Mouse (Mus musculus) olfactory bulb, adult 2 months (tissue): ENCODE data around the gene Clec16a. TPM values are rescaled to one million over a fixed set of nuclear protein-coding genes. Genes with fewer than 3 reads are reported as not detected.
A peak's percentile ranks its signal among the peaks of the same experiment; 100 is the strongest.

Experiments used
- H3K27ac ChIP-seq: fragments of 200-500 bp; 2 replicates; pipeline ENCODE4 v1.5.1; 2012; ENCODE audit warnings: low read depth, low read length; ENCODE audit not compliant: insufficient read depth
- H3K4me1 ChIP-seq: fragments of 200-500 bp; 2 replicates; pipeline ENCODE4 v1.6.1; 2012; ENCODE audit warnings: low read length; ENCODE audit not compliant: control insufficient read depth, insufficient read depth
- H3K4me3 ChIP-seq: fragments of 200-500 bp; 2 replicates; pipeline ENCODE4 v1.5.1; 2012; ENCODE audit warnings: mild to moderate bottlenecking, low read depth, low read length, moderate library complexity; ENCODE audit not compliant: insufficient read depth
- CTCF ChIP-seq: fragments of 200-500 bp; IDR thresholded peaks from 2 replicates; pipeline ENCODE4 v1.5.1; 2012; ENCODE audit warnings: low read depth, mild to moderate bottlenecking, low read length, moderate library complexity; ENCODE audit not compliant: insufficient read depth
- POLR2A ChIP-seq: fragments of 200-500 bp; IDR thresholded peaks from 2 replicates; pipeline ENCODE4 v1.6.1; 2012; ENCODE audit warnings: mild to moderate bottlenecking, low read depth, low read length, moderate library complexity; ENCODE audit not compliant: insufficient read depth
- WGBS: fragments of 180-500 bp; shearing (Covaris S2); methylation state at CpG from one replicate; pipeline ENCODE4 v1.1.7; 2018; 5-methylcytosine and 5-hydroxymethylcytosine counted together
- polyA plus RNA-seq: library from polyadenylated mRNA; stranded (reverse); fragments of >200 nt; gene quantifications from 2 replicates; pipeline ENCODE4 v1.2.4, GENCODE M21; 2012; ENCODE audit warnings: low replicate concordance; ENCODE audit not compliant: missing spikeins, insufficient read depth, insufficient read length

Gene Clec16a
- polyA plus RNA-seq, 1 experiment, result 285 TPM

DNA sequence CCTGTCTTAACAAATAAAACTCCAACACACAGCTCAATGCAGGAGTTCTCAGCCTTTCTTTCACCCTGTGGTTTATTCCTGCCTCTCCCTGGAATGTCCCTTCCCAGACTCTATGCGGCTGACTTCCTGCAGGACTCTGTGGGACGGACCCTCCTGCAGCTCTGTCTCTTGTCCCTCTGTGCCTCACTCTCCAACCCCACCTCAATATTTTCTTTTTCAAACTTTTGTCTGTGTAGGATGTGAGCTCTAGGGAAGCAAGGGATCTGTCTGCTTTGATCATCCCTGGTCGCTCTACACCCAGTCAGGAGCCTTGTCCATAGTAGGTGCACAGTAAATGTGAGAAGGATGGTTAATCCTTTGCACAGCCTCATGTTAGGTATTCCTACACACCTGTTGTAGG, 16.8 kb upstream of the Clec16a start:
- no peak overlapping the region for H3K4me3 ChIP-seq
- H3K4me1 ChIP-seq, result peaks cover 19% of the 10 kb centered on the region
- 84% methylated on average over 3 of the region's 3 CpGs for WGBS
- TF ChIP-seq POLR2A (no peak), CTCF (no peak)
- no peak overlapping the region for H3K27ac ChIP-seq

- no peak overlapping the region for H3K4me3 ChIP-seq
- 92% methylated on average over 4 of the region's 4 CpGs for WGBS
- TF ChIP-seq POLR2A (no peak), CTCF (no peak)
- H3K4me1 ChIP-seq, result peaks cover 30% of the 10 kb centered on the region
- no peak overlapping the region for H3K27ac ChIP-seq
Observed at GRCm38 (mm10) chr16:10530179-10530578, 15.0 kb upstream of the Clec16a start.

DNA sequence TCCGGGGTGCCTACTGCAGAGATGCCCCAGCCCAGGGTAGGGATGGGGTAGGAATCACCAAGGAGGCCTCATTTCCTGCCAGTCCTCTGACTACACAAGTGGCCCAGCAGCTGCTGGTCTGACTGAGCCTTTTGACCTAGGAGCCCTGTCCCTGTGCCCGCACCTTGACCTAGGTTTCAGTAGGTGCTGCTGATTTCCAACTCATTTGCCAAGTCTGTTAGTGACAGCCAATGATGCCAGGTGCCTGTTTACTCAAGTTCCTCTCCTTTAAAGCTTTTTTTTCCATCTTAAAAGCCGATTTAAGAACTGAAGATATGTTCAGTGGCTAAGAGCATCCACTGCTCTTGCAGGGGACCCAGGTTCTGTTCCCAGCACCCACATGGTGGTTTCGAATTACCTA, 11.4 kb upstream of the Clec16a start:
- H3K27ac ChIP-seq, result no peak overlapping the region
- TF ChIP-seq POLR2A (no peak), CTCF (no peak)
- WGBS, result 96% methylated on average over 4 of the region's 4 CpGs
- H3K4me3 ChIP-seq, result no peak overlapping the region
- H3K4me1 ChIP-seq, result peaks cover 42% of the 10 kb centered on the region

DNA sequence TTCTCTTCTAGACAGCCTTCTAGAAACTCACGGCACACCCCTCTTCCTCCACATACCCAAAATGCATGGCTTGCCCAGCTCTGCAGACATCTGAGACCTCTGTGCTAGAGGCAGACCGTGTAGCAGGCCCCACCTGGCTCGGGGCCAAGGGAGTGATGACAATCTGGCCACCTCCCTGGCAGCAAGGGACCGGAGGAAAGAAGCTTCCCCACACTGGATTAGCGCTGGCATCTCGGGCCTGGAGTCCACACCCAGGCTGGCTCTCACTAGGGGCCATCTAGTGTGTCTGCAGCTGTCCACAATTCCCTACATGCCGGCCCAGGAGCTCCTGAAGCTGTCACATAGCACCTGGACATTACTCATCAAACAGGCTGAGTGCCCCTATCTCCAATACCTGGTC, 10.6 kb upstream of the Clec16a start:
- Histone ChIP-seq H3K4me1 (peaks cover 44% of the 10 kb centered on the region), H3K27ac (no peak overlapping the region), H3K4me3 (no peak overlapping the region)
- no peak for TF ChIP-seq POLR2A
- TF ChIP-seq CTCF, result no peak
- 63% methylated on average over 7 of the region's 7 CpGs for WGBS

DNA sequence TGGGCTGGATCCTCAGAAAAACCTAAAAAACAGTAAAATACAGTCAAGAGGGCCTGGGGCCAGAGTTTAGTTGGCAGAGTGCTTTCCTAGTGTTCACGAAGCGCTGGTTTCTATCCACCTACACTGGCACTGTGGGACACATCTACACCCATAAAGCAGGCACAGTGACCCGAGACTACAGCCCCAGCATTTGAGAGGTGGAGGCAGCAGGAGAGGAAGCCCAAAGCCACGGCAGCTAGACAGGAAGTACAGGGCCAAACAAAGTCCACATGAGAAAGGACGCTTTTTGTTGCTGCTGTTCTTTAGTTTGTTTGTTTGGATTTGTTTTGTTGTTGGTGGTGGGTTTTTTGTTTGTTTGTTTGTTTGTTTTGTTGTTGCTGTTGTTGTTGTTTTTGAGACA, 8.8 kb upstream of the Clec16a start:
- Histone ChIP-seq H3K4me1 (peaks cover 53% of the 10 kb centered on the region), H3K4me3 (no peak overlapping the region), H3K27ac (no peak overlapping the region)
- no peak for TF ChIP-seq POLR2A
- TF ChIP-seq CTCF, result no peak
- 59% methylated on average over 5 of the region's 5 CpGs for WGBS

GRCm38 (mm10) chr16:10536961-10537360, 8.2 kb upstream of the Clec16a start:
- H3K4me1 ChIP-seq, result peaks cover 54% of the 10 kb centered on the region
- no peak overlapping the region for H3K4me3 ChIP-seq
- no peak overlapping the region for H3K27ac ChIP-seq
- WGBS, result 80% methylated on average over 3 of the region's 3 CpGs
- TF ChIP-seq POLR2A (no peak), CTCF (no peak)

- no peak overlapping the region for H3K27ac ChIP-seq
- H3K4me3 ChIP-seq, result peak overlapping the region; percentile 70
- peaks cover 28% of the 10 kb centered on the region for H3K4me1 ChIP-seq
- no peak for TF ChIP-seq CTCF
- 48% methylated on average over 16 of the region's 16 CpGs for WGBS
Observed at GRCm38 (mm10) chr16:10540763-10541597, 4.2 kb upstream of the Clec16a start.

DNA sequence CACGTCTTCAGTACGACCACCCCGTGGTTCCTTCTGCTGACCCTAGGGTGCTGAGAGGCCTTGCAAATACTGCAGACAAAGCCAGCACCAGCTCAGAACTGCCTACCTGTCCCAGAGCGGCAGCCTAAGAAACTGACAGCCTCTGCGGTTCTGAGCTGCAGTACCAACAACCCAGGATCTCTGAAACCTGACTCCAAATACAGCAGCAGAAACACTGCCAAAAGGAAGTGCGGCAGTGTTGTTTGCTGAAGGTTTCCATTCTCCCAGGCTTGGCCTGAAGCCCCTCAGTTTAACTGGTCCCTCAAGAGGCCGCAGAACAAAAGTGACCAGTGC, 3.6 kb upstream of the Clec16a start:
- H3K4me1 ChIP-seq, result peaks cover 27% of the 10 kb centered on the region
- peak overlapping the region; percentile 40; the same call in 1 of the 2 replicates for H3K27ac ChIP-seq
- TF ChIP-seq CTCF, result no peak
- TF ChIP-seq POLR2A, result no peak
- WGBS, result 6% methylated on average over 7 of the region's 7 CpGs
- H3K4me3 ChIP-seq, result peak overlapping the region; percentile 70

DNA sequence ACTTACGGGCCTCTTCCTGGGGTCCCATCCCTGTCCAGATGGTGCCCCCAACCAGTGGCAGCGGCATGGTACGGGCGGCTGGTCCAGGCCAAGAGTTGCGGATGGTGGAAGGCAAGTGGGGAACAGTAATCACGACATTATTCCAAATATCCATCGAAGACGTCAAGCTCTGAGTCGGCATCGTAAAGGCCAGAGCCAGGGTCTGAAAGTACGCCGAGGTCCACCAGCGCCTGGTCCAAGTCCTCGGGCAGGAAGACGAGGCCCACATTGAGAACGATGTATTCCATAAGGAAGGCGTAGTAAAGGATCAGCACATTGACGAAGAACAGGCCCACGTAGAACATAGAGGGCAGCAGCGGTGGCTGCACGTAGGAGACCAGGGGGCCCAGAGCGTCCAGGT, 2.9 kb upstream of the Clec16a start:
- TF ChIP-seq POLR2A (no peak), CTCF (no peak)
- Histone ChIP-seq H3K27ac (peak overlapping the region; percentile 40), H3K4me3 (peak overlapping the region; percentile 70), H3K4me1 (peaks cover 31% of the 10 kb centered on the region)
- WGBS, result 1% methylated on average over 22 of the region's 22 CpGs
